Mouse (Mus musculus) lung, adult 2 months (tissue): ENCODE results near the gene Casc3.

Experiments used
- CTCF ChIP-seq: fragments of 200-500 bp; IDR thresholded peaks from 2 replicates; pipeline ENCODE4 v1.5.1; 2011; ENCODE audit warnings: mild to moderate bottlenecking, low read length, control low read depth; ENCODE audit not compliant: insufficient read depth
- POLR2A ChIP-seq: fragments of 200-500 bp; IDR thresholded peaks from 2 replicates; pipeline ENCODE4 v1.6.1; 2011; ENCODE audit warnings: low read depth, mild to moderate bottlenecking, control low read depth, low read length, borderline replicate concordance; ENCODE audit errors: extremely low read depth

DNA sequence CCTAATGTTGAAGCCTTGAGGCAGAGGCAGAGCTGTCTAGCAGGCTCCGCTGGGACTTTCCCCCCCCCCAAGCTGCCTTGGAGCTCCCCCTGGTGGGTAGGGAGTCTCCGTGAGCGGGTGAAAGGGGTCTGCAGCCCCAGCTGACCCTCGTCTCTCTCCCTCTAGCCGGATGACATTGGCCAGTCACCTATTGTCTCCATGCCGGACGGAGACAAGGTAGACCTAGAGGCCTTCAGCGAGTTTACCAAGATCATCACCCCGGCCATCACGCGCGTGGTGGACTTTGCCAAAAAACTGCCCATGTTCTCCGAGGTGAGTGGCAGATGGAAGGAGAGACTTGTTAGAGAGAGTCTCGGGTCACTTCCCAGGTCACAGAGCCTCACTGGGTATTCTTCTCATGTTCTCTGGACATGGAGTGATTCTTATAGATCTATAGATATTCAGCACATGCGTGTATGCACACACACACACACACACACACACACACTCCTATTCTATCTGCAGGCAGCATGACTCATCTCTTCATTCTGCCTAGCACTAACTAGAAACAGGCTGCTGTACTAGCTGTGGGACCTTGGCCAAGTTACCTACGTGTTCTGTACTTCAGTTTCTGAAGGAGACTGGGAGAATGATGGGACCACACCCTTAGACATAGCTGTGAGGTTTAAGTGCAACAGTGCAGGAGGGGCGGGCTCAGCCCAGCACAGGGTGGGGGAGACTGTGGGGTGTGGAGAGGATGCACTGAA lies 41.8 kb upstream of the Casc3 start:
- TF ChIP-seq CTCF (0 out of 2 replicates have a peak, but pooled peaks have one; percentile 17), POLR2A (no peak)
